Mouse (Mus musculus) small intestine, adult 2 months (tissue): ENCODE measurements around the gene Dnajc5.

Source experiments
- CTCF ChIP-seq: fragments of 200-500 bp; IDR thresholded peaks from 2 replicates; pipeline ENCODE4 v1.5.1; 2012; ENCODE audit warnings: low read depth, mild to moderate bottlenecking, control low read depth, inconsistent platforms, low read length, moderate library complexity, mixed read lengths; ENCODE audit not compliant: insufficient replicate concordance, insufficient read length; ENCODE audit errors: extremely low read depth
- POLR2A ChIP-seq: fragments of 200-500 bp; IDR thresholded peaks from 2 replicates; pipeline ENCODE4 v1.6.1; 2012; ENCODE audit warnings: low read depth, mild to moderate bottlenecking, control low read depth, inconsistent platforms, low read length, moderate library complexity

- TF ChIP-seq CTCF = no peak
- TF ChIP-seq POLR2A = no peak
Observed at GRCm38 (mm10) chr2:181572921-181573920, 52.9 kb downstream of the Dnajc5 start.
